Mouse (Mus musculus) heart, embryonic 14.5 days (tissue): ENCODE data around the gene Wdr47. TPM values are rescaled to one million over a fixed set of nuclear protein-coding genes. Genes with fewer than 3 reads are reported as not detected.

Experiments used
- ATAC-seq: fragments of 200-750 bp; cut with Nextera tagmentation; 2 replicates; pipeline ENCODE4 v1.8.0; 2017; ENCODE audit warnings: low read depth, moderate TSS enrichment; ENCODE audit not compliant: insufficient number of reproducible peaks, insufficient read depth, low FRiP score
- H3K27ac ChIP-seq, 2 experiments: fragments of 200-500 bp in 1 of 2; fragments of 300-500 bp in 1 of 2; sonication (generic) in 1 of 2; replicated peaks in 1 of 2; 2 replicates each; pipeline ENCODE4 v1.5.1; 2012 to 2014; ENCODE audit warnings: low read depth in 2 of 2, low read length in 2 of 2, control low read depth in 1 of 2, mild to moderate bottlenecking in 1 of 2, mixed read lengths in 1 of 2; ENCODE audit not compliant: control insufficient read depth in 1 of 2, insufficient read depth in 1 of 2
- H3K27me3 ChIP-seq: fragments of 300-500 bp; sonication (generic); 2 replicates; pipeline ENCODE4 v1.6.1; 2014; ENCODE audit warnings: mild to moderate bottlenecking, low read length, control low read depth; ENCODE audit not compliant: control insufficient read depth, insufficient read depth
- H3K36me3 ChIP-seq: fragments of 300-500 bp; sonication (generic); 2 replicates; pipeline ENCODE4 v1.6.1; 2014; ENCODE audit warnings: mild to moderate bottlenecking, control low read depth, low read length, mixed read lengths; ENCODE audit not compliant: control insufficient read depth, insufficient read depth
- H3K4me1 ChIP-seq, 2 experiments: fragments of 200-500 bp in 1 of 2; fragments of 300-500 bp in 1 of 2; sonication (generic) in 1 of 2; 2 replicates each; pipeline ENCODE4 v1.6.1; 2012 to 2014; ENCODE audit warnings: low read length in 2 of 2, control low read depth in 1 of 2, mixed read lengths in 1 of 2; ENCODE audit not compliant: control insufficient read depth in 2 of 2, insufficient read depth in 2 of 2
- H3K4me2 ChIP-seq: fragments of 300-500 bp; sonication (generic); 2 replicates; pipeline ENCODE4 v1.6.1; 2014; ENCODE audit warnings: mild to moderate bottlenecking, low read length
- H3K4me3 ChIP-seq, 2 experiments: fragments of 200-500 bp in 1 of 2; fragments of 300-500 bp in 1 of 2; sonication (generic) in 1 of 2; 2 replicates each; pipeline ENCODE4 v1.5.1; 2012 to 2014; ENCODE audit warnings: low read length in 2 of 2, mild to moderate bottlenecking in 2 of 2, control low read depth in 1 of 2, low read depth in 1 of 2, moderate library complexity in 1 of 2; ENCODE audit not compliant: control insufficient read depth in 1 of 2, insufficient read depth in 1 of 2
- H3K9ac ChIP-seq: fragments of 300-500 bp; sonication (generic); 2 replicates; pipeline ENCODE4 v1.6.1; 2014; ENCODE audit warnings: mild to moderate bottlenecking, low read length
- H3K9me3 ChIP-seq: fragments of 300-500 bp; sonication (generic); 2 replicates; pipeline ENCODE4 v1.6.1; 2016; ENCODE audit warnings: low read length, control low read depth; ENCODE audit not compliant: control insufficient read depth
- WGBS: fragments of 180-500 bp; shearing (Covaris S2); extraction: QIAGEN DNeasy Blood & Tissue Kit; methylation state at CpG from one replicate; pipeline ENCODE4 v1.1.7; 2014; 5-methylcytosine and 5-hydroxymethylcytosine counted together
- polyA plus RNA-seq: library from polyadenylated mRNA; unstranded; fragments of >200 nt; fragmentation: Nextera tagmentation; extraction: Ambion mirVana; gene quantifications from 2 replicates; pipeline ENCODE4 v1.2.1, GENCODE M21; 2014

The Wdr47 gene
- polyA plus RNA-seq, 1 experiment from 2014 or later: 10.0 TPM

DNA sequence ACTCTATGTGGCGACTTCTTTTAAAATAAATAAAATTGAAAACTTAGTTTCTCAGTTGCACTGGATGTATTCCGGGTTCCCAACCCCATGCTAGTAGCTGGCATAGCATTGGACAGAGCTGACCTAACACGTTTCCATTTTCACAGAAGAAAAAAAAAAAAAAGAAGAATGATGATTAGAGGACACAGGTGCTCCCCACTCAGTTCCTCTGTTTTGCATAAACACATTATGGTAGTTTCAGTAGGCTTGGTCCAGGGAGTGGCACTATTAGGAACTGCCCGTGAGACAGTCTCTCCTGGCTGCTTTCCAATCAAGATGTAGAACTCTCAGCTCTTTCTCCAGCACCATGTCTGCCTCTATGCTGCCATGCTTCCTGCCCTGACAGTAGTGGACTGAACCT is 6.5 kb upstream of the Wdr47 start:
- Histone ChIP-seq H3K4me1 (no peaks in the 10 kb centered on the region), H3K27me3 (no peaks in the 10 kb centered on the region), H3K4me2 (no peak overlapping the region), H3K9me3 (no peaks in the 10 kb centered on the region), H3K27ac (no peak overlapping the region), H3K4me3 (no peak overlapping the region), H3K36me3 (no peaks in the 10 kb centered on the region), H3K9ac (no peak overlapping the region)
- no peak for ATAC-seq
- WGBS: 71% methylated on average over 4 of the region's 4 CpGs

DNA sequence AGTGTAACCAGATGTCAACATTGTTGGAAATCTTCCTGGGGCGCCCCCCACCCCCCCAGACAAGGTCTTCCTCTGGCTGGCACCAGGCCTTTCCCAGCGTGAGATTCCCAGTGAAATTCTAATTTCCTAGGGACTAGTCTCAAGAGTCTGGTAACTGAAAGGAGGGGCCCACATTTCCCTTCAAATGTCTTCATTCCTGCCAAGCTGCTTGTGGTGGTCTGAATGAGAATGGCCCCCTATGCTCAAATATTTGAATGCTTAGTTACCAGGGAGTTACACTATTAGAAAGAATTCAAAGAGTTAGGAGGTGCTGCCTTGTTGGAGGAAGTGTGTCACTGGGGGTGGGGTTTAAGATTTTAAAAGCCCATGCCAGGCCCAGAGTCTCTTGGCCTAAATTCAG is 2.6 kb upstream of the Wdr47 start:
- H3K4me2 ChIP-seq: no peak overlapping the region
- H3K27me3 ChIP-seq: no peaks in the 10 kb centered on the region
- H3K9ac ChIP-seq: no peak overlapping the region
- 51% methylated on average over 2 of the region's 2 CpGs for WGBS
- H3K9me3 ChIP-seq: no peaks in the 10 kb centered on the region
- no peak overlapping the region for H3K27ac ChIP-seq
- no peaks in the 10 kb centered on the region for H3K4me1 ChIP-seq
- ATAC-seq: no peak
- no peaks in the 10 kb centered on the region for H3K36me3 ChIP-seq
- H3K4me3 ChIP-seq: no peak overlapping the region

DNA sequence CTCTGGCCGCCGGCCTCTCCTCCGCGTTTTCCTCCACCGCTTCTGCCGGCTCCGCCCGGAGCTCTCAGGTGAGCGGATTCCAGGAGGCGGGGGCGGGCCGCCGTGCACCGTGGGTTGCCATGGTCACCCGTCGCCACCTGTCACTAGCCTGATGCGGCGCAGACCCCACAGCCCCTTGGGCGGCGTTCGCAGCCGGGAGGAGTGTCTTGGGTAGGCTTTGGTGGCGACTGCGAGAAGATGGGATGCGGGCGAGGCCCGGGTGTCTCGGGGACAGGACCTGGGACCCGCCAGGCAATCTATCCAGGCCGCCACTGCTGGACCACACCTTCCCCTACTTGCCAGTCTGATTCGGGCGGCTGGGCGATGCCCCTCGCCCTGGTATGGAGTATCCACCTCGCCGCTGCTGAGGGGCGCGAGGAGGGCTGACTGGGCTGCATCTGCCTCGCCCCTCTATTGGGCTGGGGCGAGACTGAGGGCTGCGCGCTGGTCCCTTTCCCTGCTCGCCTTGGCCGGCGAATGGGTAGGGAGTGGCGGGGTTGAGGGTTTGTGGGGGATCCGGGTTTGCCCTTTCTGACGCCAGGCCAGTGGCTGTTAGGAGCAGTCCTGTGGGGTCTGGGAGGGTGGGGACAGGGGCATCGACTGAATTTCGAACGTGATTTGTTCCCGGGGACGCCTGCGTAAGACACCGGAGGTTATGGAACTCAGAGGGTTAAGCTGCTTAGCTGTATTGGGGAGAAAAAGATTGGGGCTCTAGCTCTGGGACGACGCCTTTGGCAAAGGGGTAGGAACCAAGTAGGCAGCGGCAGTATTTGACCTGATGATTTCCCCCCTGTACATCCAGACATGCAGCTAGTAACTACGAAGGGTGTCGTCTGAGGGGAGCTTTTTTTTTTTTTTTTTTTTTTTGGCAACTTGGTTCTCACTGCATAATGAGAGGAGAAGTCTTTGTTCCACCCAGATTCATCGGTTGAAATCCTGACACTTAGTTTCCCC is 747 bp downstream of the Wdr47 start:
- peak overlapping the region; percentile 99 for H3K4me2 ChIP-seq
- H3K27ac ChIP-seq: peak overlapping the region; percentile 43 to 73
- peak overlapping the region; percentile 83 for H3K9ac ChIP-seq
- H3K9me3 ChIP-seq: no peaks in the 10 kb centered on the region
- ATAC-seq: peak; percentile 67
- H3K4me1 ChIP-seq: no peaks in the 10 kb centered on the region
- H3K4me3 ChIP-seq: peak overlapping the region; percentile 88 to 92
- WGBS: under 1% methylated on average over 61 of the region's 61 CpGs
- H3K27me3 ChIP-seq: no peaks in the 10 kb centered on the region
- H3K36me3 ChIP-seq: no peaks in the 10 kb centered on the region

DNA sequence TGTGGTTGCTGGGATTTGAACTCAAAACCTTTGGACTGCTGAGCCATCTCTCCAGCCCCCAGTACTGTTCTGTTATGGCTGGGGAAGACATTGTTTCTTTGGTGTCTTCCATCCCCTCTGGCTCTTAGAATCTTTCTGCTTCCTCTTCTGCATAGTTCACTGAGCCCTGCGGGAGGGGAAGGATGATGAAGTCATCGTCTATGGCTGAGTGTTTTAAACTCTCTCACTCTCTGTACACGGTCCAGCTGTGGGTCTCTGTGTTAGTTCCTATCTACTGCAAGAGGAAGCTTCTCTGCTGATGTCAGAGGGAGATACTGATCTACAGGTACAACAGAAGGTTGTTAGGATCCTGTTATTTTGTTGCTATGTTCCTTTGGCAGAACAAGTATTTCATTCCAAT is 17.8 kb downstream of the Wdr47 start:
- no peak for ATAC-seq
- Histone ChIP-seq H3K9ac (no peak overlapping the region), H3K9me3 (no peaks in the 10 kb centered on the region), H3K4me3 (no peak overlapping the region), H3K27me3 (no peaks in the 10 kb centered on the region), H3K4me2 (no peak overlapping the region), H3K36me3 (peaks cover 6% of the 10 kb centered on the region), H3K27ac (no peak overlapping the region), H3K4me1 (no peaks in the 10 kb centered on the region)
- 34% methylated on average over 3 of the region's 3 CpGs for WGBS

DNA sequence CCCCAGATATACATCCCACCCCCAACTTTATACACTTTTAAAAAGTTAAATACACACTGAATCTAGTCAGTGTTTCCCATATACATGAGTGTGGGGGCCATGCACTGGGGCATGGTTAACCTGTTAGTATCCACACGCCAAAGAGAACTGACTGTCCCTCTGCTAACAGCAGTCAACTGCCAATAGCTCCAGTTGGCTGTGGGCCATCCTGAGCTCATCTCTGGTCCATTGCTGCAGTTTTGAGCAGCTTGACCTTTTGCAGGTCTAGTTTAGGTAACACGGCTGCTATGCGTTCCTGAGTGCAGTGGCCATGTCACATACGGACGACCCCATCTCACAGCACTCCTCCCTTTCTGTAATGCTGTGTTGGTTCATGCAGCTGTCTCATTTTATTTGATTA is 43.7 kb downstream of the Wdr47 start:
- Histone ChIP-seq H3K4me2 (no peak overlapping the region), H3K9ac (no peak overlapping the region), H3K4me3 (no peak overlapping the region), H3K27me3 (no peaks in the 10 kb centered on the region), H3K4me1 (no peaks in the 10 kb centered on the region), H3K36me3 (no peaks in the 10 kb centered on the region), H3K27ac (no peak overlapping the region), H3K9me3 (no peaks in the 10 kb centered on the region)
- no peak for ATAC-seq
- 90% methylated on average over 5 of the region's 5 CpGs for WGBS

DNA sequence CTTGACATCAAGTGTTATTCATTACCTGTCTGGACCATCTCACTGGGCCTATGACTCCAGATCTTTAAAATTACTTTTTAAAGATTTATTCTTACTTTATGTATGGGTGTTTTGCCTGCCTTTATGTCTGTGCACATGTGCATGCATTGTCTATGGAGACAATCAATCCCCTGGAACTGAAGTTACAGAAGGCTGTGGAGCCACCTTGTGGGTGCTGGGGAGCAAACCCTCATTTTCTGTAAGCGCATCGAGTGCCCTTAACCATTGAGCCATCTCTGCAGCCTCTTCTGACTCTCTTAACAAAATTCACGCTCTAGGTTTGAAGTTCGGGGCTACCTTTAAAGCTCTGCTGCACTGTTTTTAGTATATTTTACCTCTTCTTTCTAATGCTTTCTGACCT is 48.3 kb downstream of the Wdr47 start:
- no peaks in the 10 kb centered on the region for H3K27me3 ChIP-seq
- H3K4me3 ChIP-seq: no peak overlapping the region
- no peak overlapping the region for H3K9ac ChIP-seq
- no peaks in the 10 kb centered on the region for H3K9me3 ChIP-seq
- H3K4me1 ChIP-seq: no peaks in the 10 kb centered on the region
- H3K36me3 ChIP-seq: peaks cover 3% of the 10 kb centered on the region; the same call in 1 of the 2 replicates
- H3K4me2 ChIP-seq: no peak overlapping the region
- ATAC-seq: no peak
- no peak overlapping the region for H3K27ac ChIP-seq
- WGBS: 65% methylated on average over 4 of the region's 4 CpGs

DNA sequence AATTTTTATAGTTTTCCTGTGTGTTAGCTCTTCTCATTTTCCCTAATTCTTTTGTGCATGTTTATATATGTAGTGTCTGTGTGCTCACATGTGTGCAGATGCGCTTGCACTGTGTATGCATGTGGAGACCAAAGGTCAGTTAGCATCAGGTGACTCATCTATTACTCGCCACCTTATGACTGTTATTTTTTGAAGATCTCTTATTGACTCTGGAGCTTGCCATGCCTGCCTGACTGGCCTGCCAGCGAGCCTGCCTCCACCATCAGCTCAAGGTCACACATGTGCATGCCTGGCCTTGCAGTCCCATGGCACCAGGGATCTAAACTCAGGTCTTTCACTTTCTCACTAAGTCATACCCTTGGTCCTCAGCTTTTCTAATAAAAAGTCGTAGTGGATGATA is 49.9 kb downstream of the Wdr47 start:
- 77% methylated on average over 4 of the region's 4 CpGs for WGBS
- no peak overlapping the region for H3K4me2 ChIP-seq
- no peaks in the 10 kb centered on the region for H3K9me3 ChIP-seq
- no peak overlapping the region for H3K9ac ChIP-seq
- no peaks in the 10 kb centered on the region for H3K27me3 ChIP-seq
- no peak for ATAC-seq
- no peaks in the 10 kb centered on the region for H3K4me1 ChIP-seq
- no peak overlapping the region for H3K4me3 ChIP-seq
- H3K36me3 ChIP-seq: peaks cover 10% of the 10 kb centered on the region; the same call in 1 of the 2 replicates
- no peak overlapping the region for H3K27ac ChIP-seq
